Mouse (Mus musculus) T-cell, adult 66 days (primary cell): ENCODE measurements around the gene Krt17. TPM values are rescaled to one million over a fixed set of nuclear protein-coding genes. Genes with fewer than 3 reads are reported as not detected.

ENCODE experiments used
- total RNA-seq, 2 experiments: library from RNA; stranded (reverse); gene quantifications; 3 replicates in 1 of 2; 4 replicates in 1 of 2; pipeline ENCODE4 v1.2.4; 2023

Krt17 gene
- not detected for total RNA-seq

DNA sequence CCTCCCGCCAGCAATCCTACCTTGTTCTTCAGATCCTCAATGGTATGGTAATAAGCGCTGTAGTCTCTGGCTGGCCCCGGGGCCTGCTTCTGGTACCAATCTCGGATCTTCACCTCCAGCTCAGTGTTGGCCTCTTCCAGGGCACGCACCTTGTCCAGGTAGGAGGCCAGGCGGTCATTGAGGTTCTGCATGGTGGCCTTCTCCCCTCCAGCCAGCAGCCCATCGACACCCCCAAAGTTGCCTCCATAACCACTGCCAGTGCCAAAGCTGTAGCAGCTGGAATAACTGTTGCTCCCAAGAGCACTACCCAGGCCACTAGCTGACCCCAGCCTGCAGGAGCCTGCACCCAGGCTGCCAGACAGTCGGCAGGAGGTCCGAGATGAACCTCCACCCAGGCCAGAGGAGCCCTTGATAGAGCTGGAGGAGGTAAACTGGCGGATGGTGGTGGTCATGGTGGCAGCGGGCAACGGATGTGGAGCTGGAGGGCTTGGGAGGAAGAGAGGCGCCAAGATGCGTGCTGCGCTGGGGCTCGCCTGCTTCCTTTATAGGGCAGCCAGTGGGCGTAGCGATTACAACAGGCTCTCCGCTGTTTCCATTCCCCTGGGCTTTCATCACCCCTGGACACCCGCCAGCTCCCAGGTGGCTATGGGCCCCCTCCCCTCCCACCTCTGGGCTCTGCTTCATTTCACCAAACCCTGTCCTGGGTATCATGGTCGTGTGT is at the start of gene Krt17:
TSS of gene Krt17 (minus strand) at position 516 of the 721 bp plus-strand sequence.

DNA sequence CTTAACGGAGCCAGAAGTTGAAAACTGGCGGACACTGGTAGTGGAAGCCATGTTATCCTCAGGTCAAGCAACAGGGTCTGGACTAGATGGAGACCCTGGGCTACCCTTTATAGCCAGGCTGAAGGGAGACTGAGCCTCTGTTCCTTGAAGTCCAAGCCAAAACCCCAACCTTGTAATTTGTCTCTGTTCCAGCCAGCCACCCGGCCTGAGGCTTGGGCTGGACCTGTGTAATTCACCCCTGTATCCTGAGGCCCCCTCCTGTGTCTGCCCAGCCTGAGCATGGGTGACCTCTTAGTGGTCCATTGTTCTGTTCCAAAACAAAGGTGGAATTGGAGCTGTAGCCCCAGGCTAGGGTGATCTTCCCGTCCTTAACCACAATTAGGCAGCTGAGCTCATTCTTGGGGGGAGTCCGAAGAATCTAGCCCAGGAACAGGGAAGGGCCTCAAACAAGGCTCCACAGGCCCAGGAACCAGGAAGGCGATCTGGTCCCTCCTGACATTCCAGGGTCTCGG is 9.0 kb upstream of the Krt17 start, which contains the start of gene Krt42:
TSS of gene Krt42 (minus strand) at position 51 of the 512 bp plus-strand sequence.

GRCm38 (mm10) chr11:100248852-100249465 is 11.9 kb downstream of the Krt17 start, which contains the start of gene Krt16:
Krt16 (minus strand) TSS chr11:100248902.

GRCm38 (mm10) chr11:100207498-100207897 is 53.3 kb downstream of the Krt17 start, which contains the start of gene Krt14:
Krt14 (minus strand) TSS chr11:100207548.

Other genes with a start within 250 kb of the Krt17 start
- gene Krt33a, start 244.8 kb downstream of the Krt17 start, total RNA-seq, result not detected
- not detected for gene Krt33b, start 231.2 kb downstream of the Krt17 start, total RNA-seq
- not detected for gene Krt34, start 219.5 kb downstream of the Krt17 start, total RNA-seq
- gene Krt31, start 210.5 kb downstream of the Krt17 start, total RNA-seq, result not detected
- gene Krt32, start 172.8 kb downstream of the Krt17 start, total RNA-seq, result not detected
- not detected for gene Krt35, start 164.8 kb downstream of the Krt17 start, total RNA-seq
- gene Krt36, start 155.4 kb downstream of the Krt17 start, total RNA-seq, result not detected
- gene Krt13, start 139.5 kb downstream of the Krt17 start, total RNA-seq, result not detected
- gene Krt15, start 125.1 kb downstream of the Krt17 start, total RNA-seq, result not detected
- gene Krt19, start 112.4 kb downstream of the Krt17 start, total RNA-seq, result not detected
- not detected for gene Krt9, start 67.8 kb downstream of the Krt17 start, total RNA-seq
- gene Krt14, start 53.5 kb downstream of the Krt17 start, total RNA-seq, result not detected
- gene Krt16, start 12.1 kb downstream of the Krt17 start, total RNA-seq, result not detected
- gene Krt42, start 8.8 kb upstream of the Krt17 start, total RNA-seq, result not detected
- 1,000 to 10,000 TPM; 2,152 to 2,177 TPM for gene Eif1, start 58.9 kb upstream of the Krt17 start, total RNA-seq
- gene Gast, start 73.4 kb upstream of the Krt17 start, total RNA-seq, result not detected
- under 1 TPM; 0.44 to 0.92 TPM for gene Hap1, start 95.1 kb upstream of the Krt17 start, total RNA-seq
- gene Jup, start 136.7 kb upstream of the Krt17 start, total RNA-seq, result 10 to 100 TPM in 1 of 2 experiments, 1 to 10 TPM in 1; 8.0 to 10.7 TPM
- gene P3h4, start 153.8 kb upstream of the Krt17 start, total RNA-seq, result under 1 TPM; 0.50 to 0.73 TPM
- not detected for gene Fkbp10, start 154.7 kb upstream of the Krt17 start, total RNA-seq
- gene Nt5c3b, start 180.8 kb upstream of the Krt17 start, total RNA-seq, result 100 to 1,000 TPM; 119 to 122 TPM
- 1 to 10 TPM; 2.2 to 2.5 TPM for gene Klhl10, start 180.9 kb upstream of the Krt17 start, total RNA-seq
- gene Klhl11, start 211.7 kb upstream of the Krt17 start, total RNA-seq, result 10 to 100 TPM; 22.5 to 35.4 TPM